Mouse (Mus musculus) lung, embryonic 16.5 days (tissue): ENCODE measurements around the gene Vac14. TPM values are rescaled to one million over a fixed set of nuclear protein-coding genes. Genes with fewer than 3 reads are reported as not detected.

Experiments
- ATAC-seq: fragments of 200-750 bp; cut with Nextera tagmentation; 2 replicates; pipeline ENCODE4 v1.8.0; 2017; ENCODE audit warnings: low read depth, mild to moderate bottlenecking, moderate library complexity
- H3K27ac ChIP-seq: fragments of 300-500 bp; sonication (generic); 2 replicates; pipeline ENCODE4 v1.5.1; 2014; ENCODE audit warnings: mild to moderate bottlenecking, control low read depth, low read length
- H3K27me3 ChIP-seq: fragments of 300-500 bp; sonication (generic); 2 replicates; pipeline ENCODE4 v1.6.1; 2014; ENCODE audit warnings: low read depth, low read length, mixed read lengths; ENCODE audit not compliant: control insufficient read depth, insufficient read depth
- H3K36me3 ChIP-seq: fragments of 300-500 bp; sonication (generic); 2 replicates; pipeline ENCODE4 v1.6.1; 2014; ENCODE audit warnings: low read length; ENCODE audit not compliant: control insufficient read depth, insufficient read depth
- H3K4me1 ChIP-seq: fragments of 300-500 bp; sonication (generic); replicated peaks from 2 replicates; pipeline ENCODE4 v1.6.1; 2014; ENCODE audit warnings: low read length, mixed read lengths; ENCODE audit not compliant: control insufficient read depth, insufficient read depth
- H3K4me2 ChIP-seq: fragments of 300-500 bp; sonication (generic); 2 replicates; pipeline ENCODE4 v1.6.1; 2014; ENCODE audit warnings: low read depth, low read length, control low read depth
- H3K4me3 ChIP-seq: fragments of 300-500 bp; sonication (generic); 2 replicates; pipeline ENCODE4 v1.5.1; 2014; ENCODE audit warnings: mild to moderate bottlenecking, low read length, control low read depth
- H3K9ac ChIP-seq: fragments of 300-500 bp; sonication (generic); 2 replicates; pipeline ENCODE4 v1.6.1; 2014; ENCODE audit warnings: low read length, control low read depth
- H3K9me3 ChIP-seq: fragments of 300-500 bp; sonication (generic); 2 replicates; pipeline ENCODE4 v1.6.1; 2016; ENCODE audit warnings: low read length; ENCODE audit not compliant: control insufficient read depth
- WGBS: fragments of 180-500 bp; shearing (Covaris S2); extraction: QIAGEN DNeasy Blood & Tissue Kit; methylation state at CpG from one replicate; pipeline ENCODE4 v1.1.7; 2014; 5-methylcytosine and 5-hydroxymethylcytosine counted together
- polyA plus RNA-seq: library from polyadenylated mRNA; unstranded; fragments of >200 nt; fragmentation: Nextera tagmentation; extraction: Ambion mirVana; gene quantifications from 2 replicates; pipeline ENCODE4 v1.2.1, GENCODE M21; 2015

The Vac14 gene
- 14.0 and 16.5 TPM in 2 replicates for polyA plus RNA-seq

- Histone ChIP-seq H3K27ac (no peak within 1 kb of the TSS), H3K9me3 (no peaks in the 10 kb centered on the region), H3K36me3 (no peaks in the 10 kb centered on the region), H3K9ac (peak within 1 kb of the TSS; percentile 80), H3K4me1 (peaks cover 8% of the 10 kb centered on the region), H3K4me2 (peak within 1 kb of the TSS; percentile 90), H3K27me3 (no peaks in the 10 kb centered on the region; the same call in 1 of the 2 replicates), H3K4me3 (peak within 1 kb of the TSS; percentile 98)
- peak; percentile 97 for ATAC-seq
- WGBS = under 1% methylated on average over 66 of the region's 67 CpGs
Measured at GRCm38 (mm10) chr8:110618391-110619207, at the start of gene Vac14. Gene Vac14, plus strand, starts transcription at chr8:110618585.

- no peaks in the 10 kb centered on the region for H3K36me3 ChIP-seq
- H3K9ac ChIP-seq = no peak overlapping the region
- H3K4me3 ChIP-seq = no peak overlapping the region
- no peak overlapping the region for H3K4me2 ChIP-seq
- H3K9me3 ChIP-seq = no peaks in the 10 kb centered on the region
- H3K27me3 ChIP-seq = no peaks in the 10 kb centered on the region
- H3K4me1 ChIP-seq = no peaks in the 10 kb centered on the region
- H3K27ac ChIP-seq = no peak overlapping the region
- ATAC-seq = no peak
- WGBS = 74% methylated on average over 9 of the region's 9 CpGs
Measured at GRCm38 (mm10) chr8:110592641-110593040, 25.7 kb upstream of the Vac14 start.

- Histone ChIP-seq H3K27ac (no peak overlapping the region), H3K4me3 (no peak overlapping the region), H3K36me3 (no peaks in the 10 kb centered on the region), H3K4me2 (no peak overlapping the region), H3K9me3 (no peaks in the 10 kb centered on the region), H3K27me3 (no peaks in the 10 kb centered on the region), H3K9ac (no peak overlapping the region), H3K4me1 (no peaks in the 10 kb centered on the region)
- WGBS = 69% methylated on average over 6 of the region's 6 CpGs
- ATAC-seq = no peak
Measured at GRCm38 (mm10) chr8:110594164-110594563, 24.2 kb upstream of the Vac14 start.

DNA sequence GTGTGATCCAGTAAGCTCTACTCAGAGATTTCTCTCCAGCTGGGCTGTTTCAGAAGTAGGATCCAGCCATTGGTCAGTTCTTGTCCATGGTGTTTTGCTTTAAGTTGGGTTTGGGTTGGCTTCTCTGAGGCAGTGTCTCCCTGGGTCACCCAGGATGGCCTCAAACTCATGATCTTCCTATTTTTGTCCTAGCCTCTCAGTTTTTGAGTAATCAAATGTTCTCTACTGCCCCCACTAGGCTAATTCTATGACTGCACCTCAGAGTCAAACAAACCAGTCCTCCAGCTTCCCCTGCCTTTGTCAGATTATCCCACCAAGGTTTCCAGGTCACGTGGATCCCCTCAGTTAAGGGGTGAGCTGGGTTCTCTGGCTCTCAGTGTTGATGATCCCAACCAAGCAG is 13.8 kb upstream of the Vac14 start:
- no peak overlapping the region for H3K4me3 ChIP-seq
- H3K9ac ChIP-seq = no peak overlapping the region
- H3K9me3 ChIP-seq = no peaks in the 10 kb centered on the region
- ATAC-seq = no peak
- H3K4me1 ChIP-seq = no peaks in the 10 kb centered on the region
- H3K4me2 ChIP-seq = no peak overlapping the region
- H3K27ac ChIP-seq = no peak overlapping the region
- 0% methylated on average over 1 of the region's 1 CpGs for WGBS
- H3K27me3 ChIP-seq = no peaks in the 10 kb centered on the region
- no peaks in the 10 kb centered on the region for H3K36me3 ChIP-seq

GRCm38 (mm10) chr8:110605401-110606015 is 12.9 kb upstream of the Vac14 start:
- Histone ChIP-seq H3K4me2 (no peak overlapping the region), H3K9ac (no peak overlapping the region), H3K36me3 (no peaks in the 10 kb centered on the region), H3K4me1 (no peaks in the 10 kb centered on the region), H3K27ac (no peak overlapping the region), H3K27me3 (no peaks in the 10 kb centered on the region), H3K9me3 (no peaks in the 10 kb centered on the region), H3K4me3 (no peak overlapping the region)
- 49% methylated on average over 6 of the region's 6 CpGs for WGBS
- ATAC-seq = no peak

GRCm38 (mm10) chr8:110615730-110616129 is 2.7 kb upstream of the Vac14 start:
- H3K27me3 ChIP-seq = no peaks in the 10 kb centered on the region; the same call in 1 of the 2 replicates
- no peak overlapping the region for H3K9ac ChIP-seq
- no peak overlapping the region for H3K4me3 ChIP-seq
- no peak for ATAC-seq
- 66% methylated on average over 3 of the region's 3 CpGs for WGBS
- no peak overlapping the region for H3K4me2 ChIP-seq
- H3K27ac ChIP-seq = no peak overlapping the region
- H3K4me1 ChIP-seq = peaks cover 8% of the 10 kb centered on the region
- H3K9me3 ChIP-seq = no peaks in the 10 kb centered on the region
- no peaks in the 10 kb centered on the region for H3K36me3 ChIP-seq

- no peak for ATAC-seq
Measured at GRCm38 (mm10) chr8:110617801-110618358, 505 bp upstream of the Vac14 start.

GRCm38 (mm10) chr8:110619208-110619574 is 806 bp downstream of the Vac14 start:
- Histone ChIP-seq H3K4me3 (peak overlapping the region; percentile 98), H3K9ac (peak overlapping the region; percentile 80), H3K9me3 (no peaks in the 10 kb centered on the region), H3K4me1 (peaks cover 8% of the 10 kb centered on the region), H3K27me3 (no peaks in the 10 kb centered on the region; the same call in 1 of the 2 replicates), H3K27ac (no peak overlapping the region), H3K36me3 (no peaks in the 10 kb centered on the region), H3K4me2 (peak overlapping the region; percentile 90)
- WGBS = 24% methylated on average over 8 of the region's 8 CpGs
- no peak for ATAC-seq

More at GRCm38 (mm10) chr8:110617801-110618358, 505 bp upstream of the Vac14 start:
- Histone ChIP-seq H3K4me3 (peak overlapping the region; percentile 98), H3K36me3 (no peaks in the 10 kb centered on the region), H3K9ac (peak overlapping the region; percentile 59), H3K4me2 (peak overlapping the region; percentile 90), H3K27ac (no peak overlapping the region), H3K4me1 (peaks cover 8% of the 10 kb centered on the region), H3K9me3 (no peaks in the 10 kb centered on the region), H3K27me3 (no peaks in the 10 kb centered on the region; the same call in 1 of the 2 replicates)
- WGBS = 22% methylated on average over 14 of the region's 14 CpGs

DNA sequence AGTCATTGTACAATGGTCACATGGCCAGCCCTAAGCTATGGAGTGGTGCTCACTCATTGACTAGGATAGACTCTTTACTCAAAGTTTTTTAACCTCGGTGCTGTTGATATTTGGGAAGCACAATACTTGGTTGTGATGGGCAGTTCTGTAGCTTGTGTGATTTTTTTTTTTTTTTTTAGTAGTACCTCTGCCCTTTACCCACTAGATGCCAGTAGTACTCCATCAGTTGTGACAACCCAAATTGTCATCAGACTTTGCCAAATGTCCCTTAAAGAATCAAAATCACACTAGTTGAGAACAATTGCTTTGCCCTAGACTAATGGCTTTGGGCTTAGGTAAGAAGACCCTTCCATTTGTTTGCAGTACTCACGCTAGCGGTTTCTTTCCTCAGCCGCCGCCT is 1.5 kb downstream of the Vac14 start:
- 87% methylated on average over 5 of the region's 5 CpGs for WGBS
- Histone ChIP-seq H3K4me3 (no peak overlapping the region), H3K9me3 (no peaks in the 10 kb centered on the region), H3K27ac (no peak overlapping the region), H3K4me1 (peaks cover 8% of the 10 kb centered on the region), H3K9ac (no peak overlapping the region), H3K4me2 (no peak overlapping the region), H3K36me3 (no peaks in the 10 kb centered on the region), H3K27me3 (no peaks in the 10 kb centered on the region; the same call in 1 of the 2 replicates)
- no peak for ATAC-seq
